Mouse (Mus musculus) cerebellum, adult 2 months (tissue): ENCODE results near the gene Fam57a.

Experiments used
- CTCF ChIP-seq: fragments of 200-500 bp; IDR thresholded peaks from 2 replicates; pipeline ENCODE4 v1.5.1; 2011; ENCODE audit warnings: low read depth, mild to moderate bottlenecking, control low read depth, low read length, moderate library complexity, borderline replicate concordance; ENCODE audit not compliant: insufficient read depth
- POLR2A ChIP-seq: fragments of 200-500 bp; IDR thresholded peaks from 2 replicates; pipeline ENCODE4 v1.6.1; 2011; ENCODE audit warnings: low read length, control low read depth, borderline replicate concordance; ENCODE audit not compliant: insufficient read depth

DNA sequence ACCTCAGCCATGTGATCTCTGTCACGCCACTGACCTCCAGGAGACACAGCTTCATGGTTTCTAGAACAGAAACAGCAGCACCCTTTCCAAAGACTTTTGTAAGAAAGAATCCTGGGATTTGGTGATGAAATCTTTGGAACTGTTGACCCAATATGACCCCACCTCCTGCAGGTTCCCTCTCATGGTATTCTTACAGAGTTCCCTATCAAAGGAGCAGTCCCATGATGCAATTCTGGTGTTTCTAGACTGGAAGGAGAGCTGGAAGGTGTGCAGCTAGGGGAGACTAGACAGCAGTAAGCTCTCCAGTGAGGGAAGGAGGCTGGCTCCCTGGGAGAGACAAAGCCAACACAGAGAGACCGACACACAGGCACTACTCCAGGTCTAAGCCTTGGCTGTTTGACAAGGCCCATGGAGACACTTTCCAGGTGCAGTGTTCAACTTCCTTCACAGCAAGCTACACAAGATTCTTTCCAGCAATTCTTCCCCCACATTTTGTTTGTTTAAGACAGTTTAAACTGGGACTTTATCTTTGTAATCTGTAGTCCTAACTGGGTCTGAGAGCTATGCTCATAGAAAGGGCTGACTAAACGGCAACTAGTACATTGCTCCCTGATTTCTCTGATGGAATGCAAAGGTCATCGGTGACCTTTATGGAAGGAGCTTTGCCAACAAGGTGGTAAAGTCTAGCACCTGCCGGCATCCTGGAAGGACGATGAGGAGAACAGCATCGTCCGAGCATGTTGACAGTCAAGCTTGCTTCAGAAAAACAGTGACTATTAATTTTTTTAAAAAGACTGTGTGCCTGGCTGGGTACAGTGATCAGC lies 33.1 kb upstream of the Fam57a start:
- TF ChIP-seq CTCF = no peak
- no peak for TF ChIP-seq POLR2A
